Mouse (Mus musculus) lung, adult 18-20 months (tissue): ENCODE results near the gene Lipo1.
"Not testable (repeated sequence)": the region's sequence is repeated elsewhere in the genome, so short reads cannot be mapped to it uniquely, and the experiment has no call there.

Source experiments
- DNase-seq, 2 experiments: peaks; one replicate each; pipeline ENCODE4 v3.0.0; 2022; ENCODE audit warnings: mixed read lengths in 2 of 2

Lipo1 gene

GRCm38 (mm10) chr19:33787359-33787758 lies at the start of gene Lipo1:
Lipo1 (minus strand) TSS chr19:33787459.
- not testable (repeated sequence) for DNase-seq

GRCm38 (mm10) chr19:33786576-33787277 lies 532 bp downstream of the Lipo1 start:
- no peak for DNase-seq

- DNase-seq: peak; percentile 36 to 39
Observed at GRCm38 (mm10) chr19:33761287-33762086, 25.8 kb downstream of the Lipo1 start, which contains the start of gene Lipo3. Lipo3 (minus strand) TSS chr19:33761951.

GRCm38 (mm10) chr19:33751259-33751658 lies 36.0 kb downstream of the Lipo1 start, which contains the start of gene Lipo2:
Lipo2 (minus strand) TSS chr19:33751359.
- not testable (repeated sequence) for DNase-seq
